Mouse (Mus musculus) yolk sac, embryonic 10.5 days (tissue): ENCODE results near the gene Zfp354b.

ENCODE experiments used
- DNase-seq: peaks from one replicate; pipeline ENCODE4 v3.0.0-alpha.2; 2017; ENCODE audit warnings: low spot score

The Zfp354b gene

GRCm38 (mm10) chr11:50931451-50931866 lies at the start of gene Zfp354b:
TSS of gene Zfp354b (minus strand) at chr11:50931633.
- DNase-seq, result peak; percentile 86

DNA sequence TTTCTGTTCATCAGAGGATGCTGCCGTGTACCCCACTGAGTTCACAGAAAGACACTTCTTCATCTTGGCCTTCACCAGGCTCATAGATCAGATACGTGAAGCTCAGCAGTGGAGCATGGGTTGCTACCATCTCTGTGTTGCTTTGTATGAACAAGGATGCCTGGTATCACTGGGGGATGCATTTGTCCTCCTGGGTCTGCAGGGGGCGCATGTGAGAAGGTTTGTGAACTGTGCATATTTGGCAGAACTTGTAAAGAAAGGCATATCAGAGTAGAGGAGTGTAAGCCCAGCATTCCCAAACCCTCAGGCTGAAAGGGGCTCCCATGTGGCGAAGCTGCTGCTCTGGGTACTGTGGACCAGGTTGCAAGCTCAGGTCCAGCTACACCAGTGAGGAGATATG lies 45.8 kb upstream of the Zfp354b start:
- no peak for DNase-seq

DNA sequence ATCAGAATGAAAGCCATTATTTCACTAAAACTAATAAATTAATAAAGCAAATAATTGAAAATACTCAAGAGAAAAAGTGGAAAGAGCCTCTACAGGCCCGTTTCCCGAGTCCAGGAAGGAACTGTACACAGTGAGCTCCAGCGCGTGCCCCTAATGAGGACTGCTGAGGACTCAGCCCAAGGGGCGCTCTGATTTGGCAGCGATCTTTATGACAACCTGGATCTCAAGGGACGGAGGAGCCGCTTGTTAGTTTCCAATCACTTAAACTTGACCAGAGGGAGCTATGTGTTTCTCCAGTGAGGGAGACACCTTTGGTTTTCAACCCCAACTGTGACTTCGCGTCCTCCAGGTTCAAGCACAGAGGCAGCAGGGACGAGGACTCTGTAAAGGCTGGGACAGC lies 34.8 kb upstream of the Zfp354b start, which contains the start of gene Olfr1378:
Gene Olfr1378 (plus strand): TSS at position 301 of the 400 bp plus-strand sequence.
- DNase-seq, result no peak

- no peak for DNase-seq
Observed at GRCm38 (mm10) chr11:50964886-50965285, 33.5 kb upstream of the Zfp354b start.

DNA sequence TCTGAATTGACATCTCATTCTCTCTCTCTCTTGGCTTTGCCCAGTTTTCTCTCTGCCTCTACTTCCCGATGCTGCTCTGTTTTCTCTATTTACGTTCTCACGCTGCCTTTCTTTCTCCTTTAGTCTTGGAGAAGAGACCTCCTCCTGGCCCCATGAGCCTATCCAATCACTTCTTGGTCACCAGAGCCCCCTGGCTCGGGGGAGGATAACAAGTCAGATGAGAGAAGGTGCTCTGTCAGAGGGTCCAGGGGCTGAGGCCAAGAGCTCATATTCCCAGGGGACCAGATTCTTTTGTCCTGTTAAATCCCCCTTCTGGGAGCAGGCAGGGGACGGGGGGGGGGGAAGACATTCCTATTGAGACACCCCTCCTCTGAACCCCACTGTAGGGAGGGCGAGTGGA lies 22.2 kb upstream of the Zfp354b start, which contains the start of gene Prop1:
Gene Prop1 (minus strand): TSS at position 101 of the 400 bp plus-strand sequence.
- DNase-seq, result no peak

DNA sequence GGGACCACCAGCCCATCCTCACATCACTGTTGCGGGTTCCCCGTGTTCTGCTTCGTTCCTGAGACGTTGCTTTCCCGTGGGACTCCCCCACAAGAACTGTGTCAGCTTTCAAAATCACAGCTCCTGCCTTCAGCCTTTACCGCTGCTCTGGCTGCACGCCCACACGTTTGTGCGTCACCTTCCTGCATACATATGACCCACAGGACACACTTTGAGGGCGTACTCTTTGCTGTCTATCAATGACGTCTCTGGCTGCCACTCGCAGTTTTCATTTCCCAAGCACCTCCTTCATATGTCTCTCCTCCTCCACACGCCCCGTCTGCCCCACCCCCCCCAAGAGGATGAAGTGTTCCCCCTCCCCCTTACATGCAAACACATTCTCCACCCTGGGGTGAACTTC lies 20.9 kb upstream of the Zfp354b start:
- DNase-seq, result no peak

- DNase-seq, result no peak
Observed at GRCm38 (mm10) chr11:50943506-50943905, 12.1 kb upstream of the Zfp354b start, which contains the start of gene 4933414I15Rik. TSS of gene 4933414I15Rik (minus strand) at chr11:50943765.

DNA sequence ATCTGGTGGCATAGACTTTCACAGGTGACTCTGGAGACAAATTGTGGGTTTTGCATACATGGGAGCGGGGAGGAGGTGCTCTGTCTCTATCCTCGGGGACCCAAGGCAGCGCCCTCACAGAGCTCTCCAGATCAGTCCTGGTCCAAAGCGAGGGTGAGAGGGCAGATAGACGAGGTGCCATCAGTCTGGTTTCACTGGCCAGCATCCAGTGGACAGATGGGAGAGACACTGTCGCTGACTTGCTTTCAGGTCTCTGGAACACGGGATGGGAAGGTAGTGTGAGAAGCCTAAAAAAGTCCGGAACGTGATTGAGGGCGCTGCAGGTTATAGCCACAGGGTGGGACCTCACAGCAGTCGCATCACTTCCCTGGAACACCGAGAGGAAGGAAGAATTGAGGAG lies 11.0 kb upstream of the Zfp354b start:
- DNase-seq, result no peak

DNA sequence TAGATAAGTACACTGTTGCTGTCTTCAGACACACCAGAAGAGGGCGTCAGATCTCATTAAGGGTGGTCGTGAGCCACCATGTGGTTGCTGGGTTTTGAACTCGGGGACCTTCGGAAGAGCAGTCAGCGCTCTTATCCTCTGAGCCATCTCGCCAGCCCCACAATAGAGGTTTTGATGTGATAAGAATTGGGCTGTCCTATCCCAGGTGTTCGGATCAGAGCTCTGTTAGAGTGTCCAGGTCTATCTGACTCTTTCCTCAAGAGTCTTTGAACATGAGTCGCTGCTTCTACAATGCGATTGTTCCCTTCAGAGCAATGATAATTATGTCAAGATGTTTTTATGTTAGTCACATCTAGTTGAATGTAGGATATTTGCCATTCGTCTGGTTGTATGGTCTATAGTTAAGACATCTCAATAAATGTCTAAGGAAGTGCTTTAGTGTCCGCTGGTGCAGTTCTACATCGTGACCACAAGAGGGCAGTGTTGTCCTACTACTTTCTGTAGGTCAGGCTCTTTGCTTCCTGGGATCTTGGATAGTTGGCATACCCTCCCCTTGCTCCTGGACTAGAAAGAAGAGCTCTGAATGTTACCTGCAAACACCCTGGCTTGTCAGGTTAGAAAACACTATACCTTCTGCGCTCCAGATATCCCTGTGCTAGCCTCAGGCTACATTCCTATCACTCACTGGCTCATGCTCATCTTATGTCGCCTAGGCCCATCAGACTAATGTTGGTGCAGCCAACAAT lies 8.4 kb upstream of the Zfp354b start:
- DNase-seq, result peak; percentile 22

GRCm38 (mm10) chr11:50938435-50938834 lies 7.0 kb upstream of the Zfp354b start:
- DNase-seq, result no peak

DNA sequence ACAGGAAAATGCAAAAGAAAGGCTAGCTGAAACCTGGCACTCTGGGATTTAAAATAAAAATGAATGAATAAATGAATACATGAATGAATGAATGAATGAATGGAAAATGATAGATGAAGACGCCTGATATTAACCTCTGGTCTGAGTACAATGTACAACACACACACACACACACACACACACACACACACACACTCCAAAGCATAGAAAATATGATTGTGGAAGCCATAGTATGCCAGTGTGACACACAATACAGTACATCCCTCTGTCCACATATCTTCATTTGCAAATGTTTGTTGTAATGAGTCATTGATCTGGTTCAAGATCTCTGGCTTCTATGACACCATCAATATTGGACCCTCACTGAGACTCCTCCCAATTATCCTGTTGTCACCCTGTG lies 607 bp upstream of the Zfp354b start:
- DNase-seq, result no peak

DNA sequence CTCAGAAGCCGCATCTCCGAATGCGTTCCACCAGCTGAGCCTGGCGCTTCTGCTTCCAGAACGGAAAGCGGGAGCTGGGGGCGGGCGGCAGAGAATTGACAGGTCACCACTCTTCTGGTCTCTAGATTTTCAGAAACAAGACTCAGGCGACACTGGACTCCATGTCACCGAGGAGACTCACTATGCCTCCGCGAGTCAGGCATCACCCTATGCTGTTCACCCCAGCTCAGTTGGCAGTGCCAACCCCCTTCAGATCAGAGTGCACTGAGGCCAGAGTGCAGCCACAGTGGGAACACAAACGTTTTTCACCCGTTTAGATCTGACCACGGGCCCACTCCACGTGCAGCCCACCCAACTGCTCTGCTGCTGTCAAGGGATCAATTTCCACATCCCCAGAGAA lies 412 bp downstream of the Zfp354b start:
- DNase-seq, result peak; percentile 3

DNA sequence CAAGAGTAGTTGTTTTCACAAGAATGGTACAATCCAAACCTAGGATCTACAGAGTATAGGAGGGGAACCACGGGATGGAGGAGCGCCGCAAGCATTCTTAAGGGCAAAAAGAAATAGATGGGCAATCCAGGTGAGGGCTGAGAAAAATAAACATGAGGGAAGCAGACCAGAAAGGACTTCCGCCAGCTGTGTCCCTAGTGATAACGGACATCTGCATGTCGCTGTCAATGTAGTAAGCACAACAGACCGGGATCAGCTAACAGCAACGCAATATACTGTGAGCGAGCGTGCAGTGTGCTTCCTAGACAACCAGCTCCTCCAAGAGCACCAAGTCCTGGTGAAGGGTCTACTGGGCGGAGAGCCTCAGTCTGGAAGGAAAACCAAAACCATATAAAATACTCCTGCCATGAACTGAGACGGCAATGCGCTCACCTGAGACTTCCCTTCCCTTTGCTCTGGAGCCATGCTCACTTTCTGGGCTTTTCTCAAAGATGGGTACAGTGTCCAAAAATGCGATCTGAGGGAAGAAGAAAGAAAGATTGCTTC lies 891 bp downstream of the Zfp354b start:
- no peak for DNase-seq

DNA sequence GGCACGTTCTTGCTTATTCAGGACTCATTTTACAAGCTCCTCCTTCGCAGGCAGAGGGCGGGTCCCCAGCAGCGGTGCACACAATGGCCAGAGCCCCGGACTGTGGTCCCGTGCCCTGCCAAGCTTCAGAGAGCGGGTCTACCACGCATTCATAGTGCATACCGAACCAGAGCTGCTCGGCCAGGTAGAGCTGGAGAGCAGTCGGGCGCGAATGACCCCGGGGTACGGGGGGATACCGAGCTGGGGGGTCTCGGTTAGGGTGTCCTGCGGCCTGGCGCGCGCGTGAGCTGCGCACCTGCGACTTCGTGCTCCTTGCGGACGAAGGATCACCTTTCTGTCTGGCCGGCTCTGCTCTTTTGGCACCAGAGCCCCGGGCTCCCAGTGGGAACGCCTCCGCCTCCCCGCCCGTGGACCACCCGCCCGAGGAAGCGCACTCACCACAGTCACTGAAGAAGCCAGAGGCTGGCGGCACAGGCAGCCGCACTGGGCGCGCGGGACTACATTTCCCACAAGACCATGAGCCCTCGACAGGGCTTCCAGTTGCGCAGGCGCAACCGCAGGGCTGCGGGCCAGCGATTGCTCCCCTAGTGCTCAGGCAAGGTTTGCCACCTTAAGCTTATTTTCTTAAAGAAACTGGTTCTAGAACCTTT lies 15.6 kb downstream of the Zfp354b start, which contains the start of gene Zfp2:
Gene Zfp2 (minus strand): TSS at position 495 of the 650 bp plus-strand sequence.
- peak; percentile 85 for DNase-seq

DNA sequence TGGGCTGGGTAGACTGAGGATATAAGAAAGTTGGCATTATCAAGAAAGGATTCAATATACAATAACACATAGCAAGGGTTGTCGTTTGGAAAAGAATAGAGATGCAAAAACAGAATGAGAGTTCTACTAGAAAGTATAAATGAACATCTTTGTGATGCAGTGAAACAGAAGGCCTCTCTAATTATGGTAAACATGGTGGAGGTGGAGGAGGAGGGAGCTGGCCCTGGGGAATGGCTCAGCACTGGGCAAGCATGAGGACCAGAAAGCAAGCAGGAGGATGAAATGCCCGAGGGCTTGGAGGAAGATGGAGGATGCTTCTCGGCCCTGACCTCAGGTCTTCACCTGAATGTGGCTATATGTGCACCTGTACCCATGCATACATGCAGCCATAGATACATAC lies 17.0 kb downstream of the Zfp354b start:
- no peak for DNase-seq

DNA sequence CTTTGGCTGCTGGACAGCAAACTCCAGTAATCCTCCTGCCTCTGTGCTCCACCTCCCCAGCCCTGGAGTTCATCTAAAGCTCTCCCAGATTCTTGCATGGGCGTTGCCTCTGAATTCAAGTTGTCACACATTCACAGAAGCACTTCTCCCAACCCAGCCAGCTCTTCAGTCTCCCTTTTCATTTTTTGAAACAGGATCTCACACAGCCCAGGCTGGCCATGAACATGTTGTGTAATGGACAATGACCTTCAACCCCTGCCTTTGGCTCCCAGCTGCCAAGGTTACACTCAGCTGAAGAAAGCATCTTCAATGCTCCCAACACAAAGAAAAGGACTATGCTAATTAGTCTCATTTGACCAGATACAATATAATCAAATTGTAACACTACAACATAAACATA lies 18.1 kb downstream of the Zfp354b start:
- DNase-seq, result no peak

DNA sequence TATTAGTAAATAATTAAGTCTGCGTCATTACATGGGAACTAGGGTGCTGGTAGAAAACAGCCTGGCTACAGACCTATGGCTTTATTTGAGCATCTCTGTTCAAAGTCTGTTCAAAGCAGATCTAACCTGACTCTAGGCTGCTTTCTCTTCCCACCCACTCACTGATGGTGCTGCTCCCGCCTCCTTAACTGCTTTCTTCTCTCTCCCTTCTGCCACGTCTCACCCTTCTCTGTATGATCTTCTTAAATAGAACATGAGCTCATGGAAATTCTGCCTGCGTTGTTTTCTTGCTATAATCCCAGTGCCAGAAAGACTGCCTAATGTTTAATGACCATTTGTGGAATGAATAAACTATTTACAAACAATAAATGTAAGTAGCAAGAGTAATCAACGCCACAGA lies 23.3 kb downstream of the Zfp354b start:
- DNase-seq, result no peak

DNA sequence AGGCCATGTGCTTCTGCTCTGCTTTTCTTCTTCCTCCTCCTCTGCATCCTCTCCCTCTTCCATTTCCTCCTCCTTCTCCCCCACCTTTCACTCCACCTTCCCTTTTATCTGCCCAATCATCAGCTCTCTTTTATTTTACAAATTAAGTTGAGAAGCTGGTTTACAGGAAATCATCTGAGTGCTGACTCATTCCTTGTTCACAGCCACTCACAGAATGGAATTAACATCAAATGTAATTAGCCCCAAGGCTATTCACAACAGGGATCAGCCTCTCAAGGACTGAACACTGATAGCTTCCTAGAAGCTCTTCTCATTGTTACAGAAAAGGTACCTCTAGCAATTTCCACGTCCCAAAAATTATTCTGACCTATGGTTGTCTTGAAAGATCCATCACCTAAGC lies 34.1 kb downstream of the Zfp354b start:
- DNase-seq, result no peak

DNA sequence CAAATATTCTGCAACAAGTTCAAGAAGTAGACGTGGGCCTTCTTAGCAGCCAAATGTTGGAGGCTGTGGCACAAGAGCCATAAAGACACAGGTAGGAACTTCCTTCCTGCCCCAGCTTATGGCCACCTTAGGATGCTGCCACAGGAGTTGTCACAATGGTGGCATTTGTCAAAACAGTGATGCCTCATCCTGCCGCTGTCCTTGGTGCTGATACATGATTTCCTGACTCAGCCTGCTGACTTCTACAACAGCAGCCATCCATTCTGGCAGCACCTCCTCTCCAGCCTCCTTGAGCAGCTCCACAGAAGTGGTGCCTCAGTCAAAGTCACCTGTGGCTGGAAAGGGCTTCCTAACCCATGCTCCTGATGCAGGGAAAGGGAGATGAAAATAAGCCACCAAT lies 39.0 kb downstream of the Zfp354b start:
- DNase-seq, result peak; percentile 7

DNA sequence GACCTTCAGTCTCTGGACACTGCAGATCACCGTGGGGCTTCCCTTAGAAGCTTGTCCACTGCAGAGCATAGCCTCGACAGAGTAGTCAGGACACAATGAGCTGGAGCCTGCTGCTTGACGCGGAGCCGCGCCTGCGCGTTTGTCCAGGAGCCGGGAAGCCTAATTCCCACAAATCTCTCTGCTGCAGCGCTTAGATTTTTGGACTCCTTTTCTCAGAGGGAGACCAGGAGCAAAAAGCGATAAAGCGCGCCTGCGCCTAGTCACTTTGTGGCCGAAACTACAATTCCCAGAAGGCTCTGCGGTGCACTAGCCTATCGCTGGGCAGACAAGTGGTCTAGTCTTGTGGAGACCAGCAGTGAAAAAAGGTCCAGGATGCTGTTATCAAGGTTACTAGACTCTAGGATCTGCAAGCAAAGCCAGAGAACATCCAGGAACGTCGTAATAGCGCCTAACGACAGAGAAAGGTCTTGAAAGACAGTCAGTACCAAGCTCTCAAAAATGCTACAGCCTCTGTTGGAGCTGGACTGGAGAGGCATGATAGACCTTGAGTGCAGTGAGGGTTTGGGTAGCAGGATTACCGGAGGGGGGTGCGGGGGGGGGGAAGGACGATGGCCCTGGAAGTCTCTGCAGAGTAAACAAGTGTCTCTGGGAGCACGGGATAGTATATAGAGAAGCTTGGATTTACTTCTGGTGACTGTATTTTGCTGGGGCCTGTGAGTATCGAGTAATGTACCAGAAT lies 43.9 kb downstream of the Zfp354b start, which contains the start of gene Zfp454:
Gene Zfp454 (minus strand): TSS at position 262 of the 739 bp plus-strand sequence.
- peak; percentile 88 for DNase-seq

- DNase-seq, result no peak
Observed at GRCm38 (mm10) chr11:50886933-50887293, 44.5 kb downstream of the Zfp354b start.

- DNase-seq, result no peak
Observed at GRCm38 (mm10) chr11:50886231-50886932, 45.1 kb downstream of the Zfp354b start.
